Mouse (Mus musculus) bone marrow macrophage, adult 2 months (primary cell): Measurements from ENCODE around the gene Map3k21.

ENCODE experiments used
- CTCF ChIP-seq: IDR thresholded peaks from 2 replicates; pipeline ENCODE4 v1.5.1; 2012; ENCODE audit warnings: low read depth, mild to moderate bottlenecking, low read length, moderate library complexity
- POLR2A ChIP-seq: IDR thresholded peaks from 2 replicates; pipeline ENCODE4 v1.6.1; 2012; ENCODE audit warnings: mild to moderate bottlenecking, low read depth, low read length, borderline replicate concordance

DNA sequence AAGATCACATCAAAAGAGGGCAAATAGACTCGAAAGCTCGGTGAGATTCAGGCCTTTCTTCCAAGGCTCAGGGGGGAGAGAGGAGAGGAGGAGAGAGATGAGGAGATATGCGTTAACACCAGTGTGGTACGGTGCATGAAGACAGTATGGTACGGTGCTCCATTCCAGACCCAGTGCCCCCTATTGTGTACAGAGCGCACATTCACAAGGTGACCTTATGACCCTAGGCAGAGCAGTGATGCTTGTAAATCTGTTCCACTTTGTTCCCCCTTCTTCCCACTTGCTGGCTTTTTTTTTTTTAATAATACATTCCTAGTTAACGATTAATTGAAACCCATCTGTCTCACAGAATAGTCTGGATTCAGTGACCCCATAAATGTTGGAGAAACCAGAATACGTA lies 9.3 kb downstream of the Map3k21 start:
- no peak for TF ChIP-seq POLR2A
- no peak for TF ChIP-seq CTCF
